Mouse (Mus musculus): ENCODE data around the gene Atrip. TPM values are rescaled to one million over a fixed set of nuclear protein-coding genes. Genes with fewer than 3 reads are reported as not detected.

Atrip gene
- total RNA-seq (2021): 10 to 100 TPM; 16.3 to 18.3 TPM
- long read RNA-seq, experiment 1, transcript Atrip-201 (13 exons, 2,572 nt): major isoform, 24 of 32 reads
- long read RNA-seq, experiment 1, partial matches to known transcripts: 2 of 32 reads
- long read RNA-seq, experiment 1, other reads (novel, unspliced or antisense): 5 of 32 reads
- long read RNA-seq, experiment 2, transcript Atrip-201 (13 exons, 2,572 nt): major isoform, 6 of 12 reads
- long read RNA-seq, experiment 2, partial matches to known transcripts: 1 of 12 reads
- long read RNA-seq, experiment 2, other reads (novel, unspliced or antisense): 5 of 12 reads

DNA sequence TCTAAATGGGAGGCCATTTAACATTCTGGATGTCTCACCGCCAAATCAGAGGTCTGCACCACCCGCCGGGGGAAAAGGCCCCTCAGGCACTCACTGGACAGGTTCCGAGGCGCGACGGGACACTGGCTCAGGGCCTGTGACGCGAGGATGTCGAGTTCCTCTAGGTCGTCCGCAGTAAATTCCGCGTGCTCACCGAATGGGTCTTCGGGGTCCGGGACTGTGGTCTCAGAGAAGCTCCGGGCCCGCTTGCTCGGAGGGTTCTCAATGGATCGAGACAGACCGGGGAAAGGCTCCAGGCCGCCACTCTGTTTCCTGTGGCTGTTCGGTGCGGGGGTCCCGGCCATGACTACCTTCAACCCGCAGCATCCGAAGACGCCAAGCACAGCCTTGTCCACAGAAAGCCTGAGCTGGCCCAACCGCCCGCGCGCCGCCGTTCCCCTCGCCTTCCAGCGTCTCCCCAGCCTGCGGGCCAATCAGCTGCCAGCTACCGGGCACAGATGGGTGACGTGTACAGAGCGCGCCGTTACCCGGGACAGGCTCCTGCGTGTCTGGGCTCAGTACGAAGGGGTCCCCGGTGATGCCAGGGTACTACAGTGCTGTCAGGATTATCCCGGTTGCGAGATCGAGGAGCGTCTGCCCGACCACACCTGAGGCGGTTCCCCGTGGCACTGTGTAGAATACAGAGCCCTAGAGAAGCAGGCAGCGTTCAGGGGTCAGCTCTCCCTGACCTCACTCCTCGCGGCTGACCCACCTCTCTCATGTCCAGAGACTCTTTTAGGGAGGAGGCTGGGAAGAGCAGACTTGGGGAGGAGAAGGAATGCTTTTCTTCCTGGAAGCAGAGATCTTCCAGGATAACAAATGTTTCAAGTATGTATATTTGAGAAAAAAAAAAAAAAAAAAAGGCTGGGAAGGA lies at the start of gene Atrip:
Atrip (minus strand) TSS at position 464 of the 913 bp plus-strand sequence.
- DNase-seq: peak; percentile 97

DNA sequence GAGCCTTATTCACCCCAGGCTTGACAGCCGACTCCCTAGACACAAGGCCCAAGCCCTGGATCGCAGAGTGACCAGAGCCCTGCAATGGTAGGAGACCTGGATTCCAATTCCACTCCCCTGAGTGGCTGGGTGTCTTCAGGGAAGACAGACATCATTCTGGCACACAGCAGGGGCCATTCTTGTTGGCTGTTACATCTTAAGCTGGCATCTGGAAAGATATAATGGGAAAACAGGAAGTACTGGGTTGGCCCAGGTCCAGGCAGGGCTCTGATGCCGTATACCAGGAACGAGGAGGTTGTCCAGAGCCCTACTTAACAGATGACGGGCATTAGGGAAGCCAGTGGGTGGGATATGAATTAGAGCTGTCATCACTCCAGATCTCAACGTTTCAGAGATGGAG lies 49.3 kb upstream of the Atrip start:
- DNase-seq: peak in 1 of 2 experiments; percentile 45

DNA sequence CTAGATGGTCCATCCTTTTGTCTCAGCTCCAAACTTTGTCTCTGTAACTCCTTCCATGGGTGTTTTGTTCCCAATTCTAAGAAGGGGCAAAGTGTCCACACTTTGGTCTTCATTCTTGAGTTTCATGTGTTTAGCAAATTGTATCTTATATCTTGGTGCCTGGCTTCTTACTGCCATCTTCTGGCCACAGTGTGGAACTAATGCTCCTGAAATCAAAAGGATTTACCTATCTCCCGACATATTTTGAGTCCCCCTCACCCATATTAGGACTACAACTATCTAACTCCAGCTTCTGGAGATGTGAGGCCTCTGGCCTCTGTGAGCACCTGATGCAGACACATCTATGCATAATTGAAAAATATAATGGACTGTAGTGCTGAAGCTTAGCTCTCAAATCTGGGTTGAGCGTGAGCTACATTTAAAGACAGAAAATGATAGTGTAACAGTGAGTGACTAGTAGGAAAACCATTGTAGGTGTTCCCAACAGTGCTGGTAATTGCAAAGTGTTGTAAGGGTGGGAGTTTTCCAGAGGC lies 48.7 kb upstream of the Atrip start:
- peak in 1 of 2 experiments; percentile 47 for DNase-seq

DNA sequence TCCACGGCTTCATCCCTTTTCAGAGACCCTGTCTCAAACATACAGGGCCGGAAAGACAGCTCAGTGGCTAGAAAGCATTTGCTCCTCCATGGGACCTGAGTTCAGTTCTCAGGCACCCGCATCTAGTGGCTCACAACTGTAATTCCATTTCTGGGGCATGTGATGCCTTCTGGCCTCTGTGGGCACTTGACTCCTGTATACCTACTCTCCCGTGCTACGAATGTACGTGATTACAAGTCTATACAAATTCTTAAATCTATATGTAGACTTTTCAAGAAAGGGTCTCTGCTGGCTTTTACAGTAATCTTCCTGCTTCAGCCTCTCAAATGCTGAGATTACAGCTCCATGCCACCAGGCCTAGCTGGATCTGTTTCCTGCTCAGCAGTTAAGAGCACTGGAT lies 47.0 kb upstream of the Atrip start:
- no peak for DNase-seq

DNA sequence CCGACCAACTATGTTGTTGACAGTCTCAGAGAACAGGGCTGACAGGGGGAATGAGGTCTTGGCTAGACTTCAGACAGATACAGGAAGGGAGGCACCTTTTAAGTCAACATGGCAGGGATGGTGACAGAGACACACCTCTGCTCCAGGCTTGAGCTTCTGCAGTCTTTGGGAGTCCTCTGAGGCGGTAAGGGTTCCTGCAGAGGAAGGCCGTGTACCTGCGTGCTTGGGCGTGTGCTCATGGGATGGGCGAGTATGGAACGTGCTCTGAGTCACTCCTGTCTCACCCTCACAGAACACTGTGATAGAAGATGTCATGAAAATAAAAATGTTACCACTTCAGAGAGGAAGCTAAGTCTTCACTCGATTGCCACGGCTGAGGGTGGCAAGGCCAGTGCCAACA lies 45.6 kb upstream of the Atrip start:
- DNase-seq: peak in 1 of 2 experiments; percentile 34

DNA sequence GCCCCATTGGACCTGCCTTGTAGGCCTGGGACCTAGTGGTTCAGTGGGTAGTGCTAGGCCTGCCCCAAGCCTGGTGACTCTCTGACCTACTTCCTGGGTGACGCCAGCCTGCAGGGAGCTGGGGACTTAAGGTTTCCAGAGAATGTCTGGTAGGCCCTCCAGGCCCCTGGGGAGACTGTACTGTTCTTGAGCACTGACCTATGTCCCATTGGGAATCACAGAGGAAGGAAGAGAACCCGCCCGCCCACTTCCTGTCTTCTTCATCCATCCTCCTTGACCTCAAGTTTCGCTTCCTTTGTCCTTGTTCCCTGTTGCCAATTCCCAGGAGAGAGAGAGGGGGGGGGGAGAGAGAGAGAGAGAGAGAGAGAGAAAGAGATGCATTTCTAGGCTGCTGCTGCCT lies 44.2 kb upstream of the Atrip start:
- DNase-seq: peak in 1 of 2 experiments; percentile 41

DNA sequence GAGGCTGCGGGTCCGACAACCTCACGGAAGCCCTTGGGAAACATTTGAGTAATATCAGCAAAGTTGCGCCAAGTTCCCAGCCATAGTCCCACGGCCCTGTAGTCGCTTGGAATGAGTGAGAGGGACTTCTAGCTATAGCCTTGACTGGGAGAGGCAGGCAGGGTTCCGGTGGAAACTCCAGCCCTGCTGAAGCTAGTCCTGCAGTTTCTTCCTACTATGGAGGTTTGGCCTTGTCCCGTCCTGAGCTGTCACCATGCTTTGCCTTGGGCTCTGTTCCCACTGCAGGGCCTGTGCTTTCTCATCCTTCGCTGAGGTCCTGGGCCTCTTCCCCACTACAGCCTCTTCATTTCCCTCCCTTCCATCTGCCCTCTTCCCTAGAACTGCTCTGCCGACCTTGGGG lies 42.3 kb upstream of the Atrip start:
- DNase-seq: peak; percentile 81 to 84

DNA sequence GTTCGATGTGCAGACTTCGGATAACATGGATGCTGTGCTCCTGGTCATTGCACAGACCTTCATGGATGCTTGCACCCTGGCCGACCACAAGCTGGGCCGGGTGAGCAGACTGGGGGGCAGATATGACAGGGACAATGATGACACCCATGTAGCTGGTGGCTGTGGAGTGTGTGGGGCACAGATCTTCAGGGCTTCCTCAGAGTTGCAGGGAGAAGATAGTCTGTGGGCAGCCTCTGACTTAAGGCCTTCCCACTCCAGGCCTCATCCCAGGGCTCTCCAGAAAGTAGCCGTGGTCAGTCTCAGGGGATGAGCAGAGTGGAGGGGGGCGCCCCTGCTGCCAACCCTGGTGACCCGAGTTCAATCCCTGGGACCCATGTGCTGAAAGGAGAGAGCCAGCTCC lies 40.9 kb upstream of the Atrip start:
- no peak for DNase-seq

DNA sequence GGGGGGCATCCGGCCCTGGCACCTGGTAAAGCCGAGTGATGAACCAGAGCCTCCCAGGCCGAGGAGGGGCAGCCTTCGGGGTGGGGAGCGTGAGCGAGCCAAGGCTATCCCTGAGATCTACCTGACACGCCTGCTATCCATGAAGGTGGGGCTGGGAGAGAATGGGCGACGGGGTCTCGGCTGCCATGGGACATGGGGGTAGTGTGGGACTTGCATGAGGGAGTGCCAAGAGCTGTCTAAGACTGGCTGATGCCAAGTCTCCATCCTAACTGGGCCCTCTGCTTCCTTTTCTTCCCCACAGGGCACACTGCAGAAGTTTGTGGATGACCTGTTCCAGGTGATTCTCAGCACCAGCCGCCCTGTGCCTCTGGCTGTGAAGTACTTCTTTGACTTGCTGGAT lies 40.4 kb upstream of the Atrip start:
- no peak for DNase-seq

DNA sequence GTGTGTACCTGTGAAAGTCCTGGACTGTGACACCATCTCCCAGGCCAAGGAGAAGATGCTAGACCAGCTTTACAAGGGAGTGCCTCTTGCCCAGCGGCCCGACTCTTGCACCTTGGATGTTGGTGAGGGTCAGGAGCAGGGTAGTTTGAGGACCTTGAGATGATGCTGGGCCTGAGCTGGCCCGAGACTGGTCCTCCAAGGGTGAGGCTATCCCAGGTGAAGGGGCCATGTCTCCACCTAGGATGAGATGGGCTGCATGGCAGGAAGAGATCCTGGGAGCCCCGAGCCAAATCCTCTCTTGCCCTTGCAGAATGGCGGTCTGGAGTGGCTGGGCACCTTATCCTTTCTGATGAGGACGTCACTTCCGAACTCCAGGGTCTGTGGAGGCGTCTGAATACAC lies 39.4 kb upstream of the Atrip start:
- peak in 1 of 2 experiments; percentile 0 for DNase-seq

DNA sequence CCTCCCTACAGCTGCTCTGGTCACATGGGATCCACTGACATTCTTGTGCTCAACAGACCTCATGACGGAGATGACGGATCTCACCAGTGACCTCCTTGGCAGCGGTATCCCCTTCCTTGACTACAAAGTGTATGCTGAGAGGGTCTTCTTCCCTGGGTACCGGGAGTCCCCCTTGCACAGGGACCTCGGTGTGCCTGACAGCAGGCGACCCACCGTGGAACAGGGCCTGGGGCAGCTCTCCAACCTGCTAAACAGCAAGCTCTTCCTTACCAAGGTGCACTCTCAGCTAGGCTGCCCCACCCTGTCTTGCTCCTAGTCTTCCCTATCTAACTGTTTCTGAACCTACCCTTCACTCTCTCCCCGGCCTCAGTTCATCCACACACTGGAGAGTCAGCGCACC lies 37.7 kb upstream of the Atrip start:
- DNase-seq: peak in 1 of 2 experiments; percentile 0

DNA sequence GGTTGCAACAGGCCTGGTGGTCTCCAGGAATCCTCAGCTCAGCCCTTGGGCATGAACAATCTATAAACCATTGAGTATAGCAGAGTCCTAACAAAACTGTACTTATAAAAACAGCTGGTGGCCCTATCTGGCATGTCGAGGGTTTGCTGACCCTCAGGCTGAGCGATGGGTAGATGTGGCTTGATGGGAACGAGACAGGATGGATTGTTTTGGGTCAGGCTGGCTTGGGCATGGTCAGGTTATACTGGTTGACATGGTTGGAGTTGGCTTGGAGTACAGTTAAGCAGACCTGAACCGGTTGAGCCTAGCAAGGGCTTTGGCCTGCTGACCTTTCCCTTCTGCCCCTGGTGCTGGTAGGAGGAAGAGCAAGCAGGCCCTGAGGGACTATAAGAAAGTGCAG lies 37.2 kb upstream of the Atrip start:
- DNase-seq: no peak

DNA sequence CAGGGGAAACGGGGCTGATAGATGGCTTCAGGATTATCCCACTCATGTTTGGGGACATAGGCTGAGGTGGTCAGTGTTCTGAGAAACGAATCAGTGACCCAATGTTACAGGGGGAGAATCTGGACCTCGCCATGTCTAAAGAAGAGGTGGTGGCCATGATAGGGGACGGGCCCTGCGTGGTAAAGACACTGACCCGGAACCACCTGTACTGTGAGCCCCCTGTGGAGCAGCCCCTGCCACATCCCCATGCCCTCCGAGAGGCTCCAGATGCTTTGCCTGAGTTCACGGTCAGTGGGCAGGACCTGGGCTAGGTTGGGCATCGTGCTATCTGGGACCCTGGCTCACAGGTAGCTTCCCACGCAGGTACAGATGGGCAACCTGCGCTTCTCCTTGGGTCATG lies 36.3 kb upstream of the Atrip start:
- DNase-seq: no peak

DNA sequence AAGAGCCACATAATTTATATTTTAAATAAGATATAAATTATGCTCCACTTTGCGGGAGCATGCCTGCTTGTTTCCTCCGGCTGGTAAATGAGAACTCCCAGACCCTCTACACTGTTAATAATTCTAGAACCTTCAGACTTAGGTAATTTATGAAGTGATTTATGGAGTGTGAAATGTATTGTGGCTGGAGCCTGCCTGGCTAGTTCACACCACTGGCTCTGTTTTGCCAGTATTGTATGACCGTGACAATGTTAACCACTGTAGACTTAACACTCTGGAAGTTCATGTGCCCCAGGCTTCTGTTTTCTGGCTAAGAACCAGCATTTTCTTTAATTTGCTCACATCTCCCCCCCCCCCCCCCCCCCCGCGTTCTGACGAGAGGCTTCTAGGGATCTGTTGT lies 33.4 kb upstream of the Atrip start:
- no peak for DNase-seq

DNA sequence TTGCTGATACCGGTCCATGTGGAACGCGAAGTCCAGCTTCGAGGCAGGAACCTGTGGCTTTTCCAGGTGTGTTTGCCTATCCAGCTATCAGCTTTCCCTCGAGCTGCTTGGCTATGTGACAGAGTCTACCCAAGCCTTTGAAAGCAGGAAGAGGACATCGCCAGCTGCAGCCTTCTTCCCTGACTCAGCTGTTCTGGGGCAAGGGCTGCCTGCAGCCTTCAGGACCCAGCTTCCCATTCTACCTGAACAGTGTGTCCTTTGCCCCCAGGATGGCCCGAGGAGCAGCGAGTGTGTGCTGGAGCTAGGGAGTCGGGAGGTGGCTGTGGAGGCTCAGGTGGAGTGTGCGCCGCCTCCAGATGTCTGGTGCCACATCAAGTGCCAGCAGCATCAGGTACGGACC lies 31.7 kb upstream of the Atrip start:
- DNase-seq: no peak

DNA sequence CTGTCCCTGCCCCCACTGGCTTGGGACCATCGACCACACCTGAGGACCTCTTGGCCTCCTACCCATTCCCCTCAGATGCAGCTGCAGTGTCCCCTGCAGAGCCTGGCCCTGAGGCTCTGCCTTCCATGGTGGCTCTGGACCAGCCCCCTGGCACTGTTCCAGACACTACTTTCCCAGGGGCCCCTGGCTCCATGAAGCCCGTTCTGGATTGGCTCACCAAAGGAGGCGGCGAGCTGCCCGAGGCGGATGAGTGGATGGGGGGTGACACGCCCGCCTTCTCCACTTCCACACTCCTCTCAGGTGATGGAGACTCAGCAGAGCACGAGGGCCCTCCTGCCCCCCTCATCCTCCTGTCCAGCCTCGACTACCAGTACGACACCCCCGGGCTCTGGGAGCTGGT lies 31.1 kb upstream of the Atrip start:
- peak; percentile 87 to 92 for DNase-seq

DNA sequence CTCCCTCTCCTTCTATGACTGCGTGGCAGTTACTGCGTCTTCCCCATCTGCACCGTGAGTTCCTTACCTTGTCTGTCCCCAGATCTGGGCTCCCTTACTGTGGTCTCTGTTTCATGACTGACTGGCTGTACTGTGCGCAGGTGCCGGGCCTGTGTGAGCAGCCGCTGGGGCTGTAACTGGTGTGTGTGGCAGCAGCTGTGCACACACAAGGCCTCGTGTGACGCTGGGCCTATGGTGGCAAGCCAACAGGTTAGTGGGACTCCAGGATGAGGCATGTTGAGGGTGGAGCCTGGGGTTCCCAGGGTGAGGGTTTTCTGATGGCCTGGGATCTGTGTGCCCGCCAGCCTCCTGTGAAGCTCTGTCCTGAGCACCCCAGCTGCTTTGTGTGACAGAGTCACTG lies 30.2 kb upstream of the Atrip start:
- DNase-seq: peak; percentile 46 to 68

DNA sequence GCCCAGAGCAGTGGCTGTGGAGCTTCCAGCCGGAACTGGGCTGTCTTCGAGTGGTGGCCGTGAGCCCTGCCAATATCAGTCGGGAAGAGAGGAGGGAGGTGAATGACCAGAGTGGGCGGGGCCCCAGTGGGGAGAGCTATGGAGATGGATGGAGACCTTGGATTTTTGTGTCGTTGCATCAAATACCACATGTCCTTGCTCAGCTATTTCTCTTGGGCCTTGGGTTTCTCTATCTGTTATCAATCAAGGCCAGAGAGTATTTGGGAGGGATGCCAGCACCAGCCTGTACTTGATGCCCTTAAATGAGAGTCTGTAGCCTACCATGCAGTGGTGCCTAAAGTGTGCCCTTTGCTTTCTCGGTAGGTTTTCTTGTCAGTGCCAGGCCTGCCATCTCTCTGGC lies 29.3 kb upstream of the Atrip start:
- peak; percentile 95 for DNase-seq

DNA sequence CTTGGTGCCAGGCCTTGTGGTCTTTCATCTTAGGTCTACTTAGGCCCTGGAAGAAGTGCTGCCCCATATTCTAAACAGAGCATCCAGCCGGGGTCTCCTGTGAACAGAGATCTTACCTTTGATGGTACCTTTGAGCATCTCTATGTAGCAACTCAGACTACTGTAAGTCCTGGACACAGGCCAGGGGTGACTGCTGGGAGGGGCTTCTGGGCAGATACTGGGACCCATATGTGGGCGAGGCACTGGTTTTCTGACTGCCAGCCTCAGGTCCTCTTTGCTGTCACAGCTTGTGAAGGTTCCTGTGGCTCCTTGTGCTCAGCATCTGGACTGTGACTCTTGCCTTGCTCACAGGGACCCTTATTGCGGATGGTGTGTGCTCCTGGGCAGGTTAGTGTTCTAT lies 28.6 kb upstream of the Atrip start:
- peak; percentile 55 to 56 for DNase-seq

DNA sequence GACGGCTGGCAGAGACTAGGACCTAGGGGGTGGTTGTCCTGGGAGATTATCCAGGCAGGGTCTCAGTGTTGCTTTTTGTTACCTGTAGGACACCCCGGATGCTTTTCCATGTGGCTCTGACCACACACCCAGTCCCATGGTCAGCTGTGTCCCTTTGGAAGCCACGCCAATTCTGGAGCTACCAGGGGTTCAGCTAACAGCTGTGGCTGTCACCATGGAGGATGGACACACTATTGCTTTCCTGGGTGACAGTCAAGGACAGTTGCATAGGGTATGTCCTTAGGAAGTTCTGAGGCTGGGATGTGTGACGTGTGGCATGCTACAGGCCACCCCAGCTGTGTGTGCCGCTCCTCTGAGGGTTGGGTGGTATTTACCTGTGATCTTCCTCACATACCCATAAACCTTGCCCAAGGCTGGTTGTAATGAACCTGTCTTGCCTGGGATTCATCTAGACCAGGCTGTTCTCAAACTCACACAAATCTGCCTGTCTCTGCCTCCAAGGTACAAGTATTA lies 28.1 kb upstream of the Atrip start:
- peak in 1 of 2 experiments; percentile 57 for DNase-seq

DNA sequence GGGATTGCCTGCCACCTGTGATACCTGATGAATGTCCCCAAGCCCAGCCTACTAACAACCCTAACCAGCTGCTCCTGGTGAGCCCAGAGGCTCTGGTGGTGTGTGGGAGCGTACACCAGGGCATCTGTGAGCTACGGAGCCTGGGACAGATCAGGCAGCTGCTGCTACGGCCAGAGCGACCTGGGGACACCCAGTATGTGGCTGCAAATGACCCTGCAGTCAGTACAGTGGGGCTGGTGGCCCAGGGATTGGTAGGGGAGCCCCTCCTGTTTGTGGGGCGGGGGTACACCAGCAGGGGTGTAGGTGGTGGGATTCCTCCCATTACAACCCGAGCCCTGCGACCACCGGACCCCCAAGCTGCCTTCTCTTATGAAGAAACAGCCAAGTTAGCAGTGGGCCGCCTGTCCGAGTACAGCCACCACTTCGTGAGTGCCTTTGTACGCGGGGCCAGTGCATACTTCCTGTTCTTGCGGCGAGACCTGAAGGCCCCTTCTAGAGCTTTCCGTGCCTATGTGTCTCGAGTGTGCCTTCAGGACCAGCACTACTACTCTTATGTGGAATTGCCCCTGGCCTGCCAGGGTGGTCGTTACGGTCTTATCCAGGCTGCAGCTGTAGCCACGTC lies 26.5 kb upstream of the Atrip start:
- DNase-seq: no peak

DNA sequence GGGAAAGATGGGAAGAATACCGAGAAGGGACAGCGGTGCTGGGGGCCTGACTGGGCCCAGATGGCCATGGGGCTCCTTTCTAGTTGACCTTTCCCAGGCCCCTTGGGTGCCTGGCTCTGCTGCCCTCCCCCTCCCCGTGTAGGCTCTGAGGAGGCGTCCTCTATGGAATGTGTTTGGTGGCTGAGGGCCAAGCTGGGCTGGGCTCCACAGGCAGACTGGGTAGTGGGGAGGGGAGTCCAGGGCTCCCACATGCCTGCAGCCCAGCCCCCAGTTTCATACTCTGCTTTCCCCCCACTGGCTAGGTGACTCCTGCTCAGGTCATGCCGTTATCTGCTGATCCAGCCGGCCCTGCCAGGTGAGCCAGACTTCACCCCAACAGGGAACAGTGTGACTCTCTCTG lies 25.0 kb upstream of the Atrip start:
- DNase-seq: peak; percentile 85 to 86
